Comparison of ENCODE assay signal across 23 mouse cellular contexts in genomic region chrX:139543726-139544125, GRCm38 (mm10). TPM values are rescaled to one million over a fixed set of nuclear protein-coding genes. Genes with fewer than 3 reads are reported as not detected.
DNase-seq lines count a peak whose midpoint lies in the region; ATAC-seq and TF ChIP-seq lines count a peak whose summit lies in the region.
"Had no signal": no experiment of that assay in that cellular context is flagged by ENCODE, and none has a peak within 500 bp of the region (broad histone marks: within the 10 kb centered on the region; RNA-seq: fewer than 3 reads in every experiment).

No protein-coding gene starts in this region.

- no peak overlapping the region for H3K4me2 ChIP-seq in limb, embryonic 14.5 days (replicated peaks; ENCODE audit: low read depth, low read length, severe bottlenecking)
- H3K4me2 ChIP-seq: forebrain, embryonic 12.5 days; heart, embryonic 15.5 days; liver, embryonic 13.5 days; lung, embryonic 14.5 days; midbrain, embryonic 12.5 days had no signal

- WGBS in limb, embryonic 14.5 days: 75% methylated on average over 7 of the region's 7 CpGs
- 87% methylated on average over 7 of the region's 7 CpGs for WGBS in limb, embryonic 10.5 days

- no peak for TF ChIP-seq POLR2A in limb, embryonic 14.5 days (IDR thresholded peaks at IDR 0.05; ENCODE audit: borderline replicate concordance, extremely low read depth, insufficient read depth, insufficient read length)

- H3K36me3 ChIP-seq in limb, embryonic 14.5 days (ENCODE audit: control insufficient read depth, insufficient read depth, low read length): no peaks in the 10 kb centered on the region
- H3K36me3 ChIP-seq in limb, embryonic 10.5 days: no peaks in the 10 kb centered on the region
- H3K36me3 ChIP-seq: forebrain, embryonic 12.5 days; heart, embryonic 15.5 days; hindbrain, embryonic 10.5 days; liver, embryonic 13.5 days; midbrain, embryonic 12.5 days had no signal

- H3K4me1 ChIP-seq in limb, embryonic 14.5 days (ENCODE audit: control insufficient read depth, insufficient read depth, low read length): no peaks in the 10 kb centered on the region
- no peaks in the 10 kb centered on the region for H3K4me1 ChIP-seq in limb, embryonic 10.5 days
- H3K4me1 ChIP-seq: forebrain, embryonic 12.5 days; heart, embryonic 15.5 days; hindbrain, embryonic 10.5 days; liver, embryonic 13.5 days; midbrain, embryonic 12.5 days had no signal

- no peaks in the 10 kb centered on the region for H3K27me3 ChIP-seq in limb, embryonic 14.5 days (ENCODE audit: control insufficient read depth, insufficient read depth, low read length)
- H3K27me3 ChIP-seq in limb, embryonic 10.5 days (ENCODE audit: low read depth, poor library complexity, severe bottlenecking): peaks cover 54% of the 10 kb centered on the region
- H3K27me3 ChIP-seq: forebrain, embryonic 12.5 days; heart, embryonic 15.5 days; liver, embryonic 13.5 days; midbrain, embryonic 12.5 days had no signal

- no peaks in the 10 kb centered on the region for H3K9me3 ChIP-seq in limb, embryonic 14.5 days (ENCODE audit: control insufficient read depth, low read length)
- H3K9me3 ChIP-seq in limb, embryonic 10.5 days (replicated peaks): no peaks in the 10 kb centered on the region
- H3K9me3 ChIP-seq: forebrain, embryonic 12.5 days; heart, embryonic 15.5 days; hindbrain, embryonic 10.5 days; liver, embryonic 13.5 days; midbrain, embryonic 12.5 days had no signal

- H3K27ac ChIP-seq in limb, embryonic 14.5 days (replicated peaks; ENCODE audit: low read depth, low read length): no peak overlapping the region
- H3K27ac ChIP-seq in limb, embryonic 10.5 days: no peak overlapping the region
- H3K27ac ChIP-seq: forebrain, embryonic 12.5 days; heart, adult 2 months; heart, embryonic 15.5 days; hindbrain, embryonic 10.5 days; liver, embryonic 13.5 days; macrophage; midbrain, embryonic 12.5 days had no signal

- peak; percentile 3 for DNase-seq in limb, embryonic 14.5 days (ENCODE audit: low spot score)
- DNase-seq in limb, embryonic 10.5 days (ENCODE audit: low spot score): no peak
- peak; percentile 4 for DNase-seq in A20 (ENCODE audit: low read depth, low spot score)
- peak; percentile 24 for DNase-seq in adipocyte (ENCODE audit: low spot score)
- peak; percentile 6 for DNase-seq in telencephalon, adult 2 months (ENCODE audit: low read depth, low spot score)
- no peak for DNase-seq in embryo, embryonic 11 days
- DNase-seq: adrenal gland, adult 2 months; cerebellum, adult 11-12 months; cerebellum, postnatal 36 days; gastrocnemius, postnatal 25 days; heart, adult 2 months; kidney, adult 2 months; kidney, postnatal 25 days; liver, embryonic 13.5 days; lung, embryonic 14.5 days; right cerebral cortex, postnatal 14 days; thymus, adult 2 months had no signal

- no peak overlapping the region for H3K4me3 ChIP-seq in limb, embryonic 14.5 days (replicated peaks; ENCODE audit: low read length)
- no peak overlapping the region for H3K4me3 ChIP-seq in limb, embryonic 10.5 days
- H3K4me3 ChIP-seq: forebrain, embryonic 12.5 days; heart, adult 2 months; heart, embryonic 15.5 days; hindbrain, embryonic 10.5 days; liver, embryonic 13.5 days; midbrain, embryonic 12.5 days had no signal

- no peak overlapping the region for H3K9ac ChIP-seq in limb, embryonic 14.5 days (ENCODE audit: low read depth, low read length, severe bottlenecking)
- H3K9ac ChIP-seq: forebrain, embryonic 12.5 days; heart, embryonic 15.5 days; liver, embryonic 13.5 days; lung, embryonic 14.5 days; midbrain, embryonic 12.5 days had no signal

- ATAC-seq in limb, embryonic 14.5 days (ENCODE audit: low FRiP score, low read depth): no peak
- no peak for ATAC-seq in erythroid progenitor cell, adult 5-6 weeks (replicated peaks; ENCODE audit: low FRiP score, poor library complexity, severe bottlenecking)

RNA-seq across cellular contexts. Expression of gene Rnf128, which starts 19.4 kb away (rescaled TPM):
- polyA plus RNA-seq in limb, embryonic 14.5 days (2012; rRNA removed): 3.0 and 3.3 TPM in 2 replicates
- polyA plus RNA-seq in limb, embryonic 14.5 days (2014; fragmentation: Nextera tagmentation; extraction: Ambion mirVana): 10.4 and 11.2 TPM in 2 replicates
- 3.4 and 3.7 TPM in 2 replicates for polyA plus RNA-seq in limb, embryonic 10.5 days (2016; fragmentation: Nextera tagmentation; extraction: Ambion mirVana)
- total RNA-seq in erythroid progenitor cell, adult 5-6 weeks (2015; ENCODE audit: low replicate concordance): 2.9 TPM in 1 of 2 replicates, not detected in the other
- 1.7 TPM in 1 of 2 replicates, not detected in the other for total RNA-seq in erythroid progenitor cell, adult 5-6 weeks (2017; ENCODE audit: low replicate concordance)

Comparison
In these comparisons a context has a peak if more than half of its experiments do, and no peak if none do; other contexts are left out.
1. DNase-seq: peak in limb, embryonic 14.5 days (single experiment), A20 (single experiment), adipocyte (single experiment) and telencephalon, adult 2 months (single experiment); none in limb, embryonic 10.5 days (single experiment) and embryo, embryonic 11 days (single experiment).